Mouse (Mus musculus) cerebellum, adult 18-20 months (tissue): Measurements from ENCODE around the gene Ankrd34a.

Experiments
- DNase-seq, 2 experiments: peaks; one replicate each; pipeline ENCODE4 v3.0.0; 2021

The Ankrd34a gene

DNA sequence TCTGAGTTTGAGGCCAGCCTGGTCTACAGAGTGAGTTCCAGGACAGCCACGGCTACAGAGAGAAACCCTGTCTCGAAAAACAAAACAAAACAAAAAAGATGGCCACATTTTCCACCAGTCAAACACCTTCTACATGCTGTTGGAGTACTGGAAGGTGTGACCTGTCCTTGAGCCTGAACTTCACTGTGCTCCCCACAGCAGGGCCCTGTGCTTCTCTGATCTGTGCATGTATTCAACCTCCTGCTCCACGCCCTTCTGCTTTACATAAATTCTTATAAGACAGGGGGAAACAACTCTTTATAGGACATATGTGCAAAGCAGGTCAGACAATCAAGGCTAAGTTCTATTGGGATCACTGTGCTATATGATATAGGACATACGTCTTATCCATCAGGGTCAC, 26.8 kb downstream of the Ankrd34a start:
- no peak for DNase-seq

- peak; percentile 96 to 97 for DNase-seq
Measured at GRCm38 (mm10) chr3:96629729-96630600, 33.5 kb downstream of the Ankrd34a start, which contains the start of gene Rbm8a. TSS of gene Rbm8a (plus strand) at chr3:96629933.

GRCm38 (mm10) chr3:96632058-96632457, 35.6 kb downstream of the Ankrd34a start:
- DNase-seq = no peak

DNA sequence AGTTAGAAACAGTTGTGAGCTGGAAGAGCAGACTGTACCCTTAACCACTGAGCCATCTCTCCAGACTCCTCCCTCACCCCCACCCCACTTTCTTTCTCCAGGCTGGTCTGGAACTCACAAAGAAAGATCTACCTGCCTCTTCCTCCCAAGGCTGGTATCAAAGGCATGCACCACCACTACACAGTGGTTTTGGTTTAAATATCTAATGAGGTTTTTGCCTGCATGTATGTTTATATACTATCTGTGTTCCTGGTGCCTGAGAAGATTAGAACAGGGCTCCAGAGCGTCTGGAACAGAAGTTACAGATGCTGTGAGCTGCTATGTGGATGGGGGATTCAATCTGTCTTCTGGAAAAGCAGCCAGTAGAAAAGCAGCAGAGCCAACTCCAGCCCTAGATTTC, 37.6 kb downstream of the Ankrd34a start:
- DNase-seq = no peak

DNA sequence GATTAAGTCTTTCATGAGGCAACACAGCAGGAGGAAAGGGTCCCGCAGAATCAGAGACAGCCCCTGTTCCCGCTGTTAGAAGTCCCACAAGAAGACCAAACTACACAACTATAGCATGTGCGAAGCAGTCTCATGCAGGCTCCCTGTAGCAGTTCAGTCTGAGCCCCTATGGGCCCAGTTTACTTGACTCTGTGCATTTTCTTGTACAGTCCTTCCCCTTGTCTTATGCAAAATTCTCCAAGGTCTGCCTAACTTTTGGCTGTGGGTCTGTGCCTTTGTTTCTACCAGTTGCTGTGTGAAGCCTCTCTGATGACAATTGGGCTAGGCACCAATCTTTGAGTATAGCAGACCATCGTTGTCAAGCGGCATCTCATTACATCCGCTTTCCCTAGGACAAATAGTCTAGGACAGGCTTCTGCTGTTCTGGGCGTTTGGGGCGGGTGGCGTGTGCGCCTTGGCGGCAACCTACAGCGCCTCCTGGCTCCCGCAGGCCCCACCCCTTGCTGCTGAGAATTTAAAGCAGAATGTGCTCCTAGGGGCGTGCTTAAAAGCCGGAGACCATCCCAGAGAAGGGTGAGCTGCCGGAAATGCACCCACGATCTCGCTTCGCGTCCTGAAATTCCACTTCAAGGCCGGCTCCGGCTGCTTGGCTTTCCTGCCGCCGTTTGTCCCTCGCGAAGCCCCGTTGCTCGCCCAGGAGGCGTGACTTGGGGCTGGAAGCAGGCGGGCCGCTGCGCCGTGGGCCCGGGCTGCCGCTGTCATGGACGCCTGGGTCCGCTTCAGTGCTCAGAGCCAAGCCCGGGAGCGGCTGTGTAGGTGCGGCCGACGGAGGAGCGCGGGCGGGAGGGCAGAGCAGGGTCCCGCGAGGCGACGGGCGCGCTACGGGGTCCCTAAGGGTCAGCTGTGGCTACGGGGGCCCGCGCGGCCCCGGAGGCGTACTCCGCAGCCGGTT, 38.8 kb downstream of the Ankrd34a start, which contains the start of the genes Pex11b and Gm42957:
TSS of gene Pex11b (plus strand) at position 449 of the 952 bp plus-strand sequence.
TSS of gene Gm42957 (plus strand) at position 547 of the 952 bp plus-strand sequence.
- peak; percentile 89 to 90 for DNase-seq

GRCm38 (mm10) chr3:96635906-96636305, 39.5 kb downstream of the Ankrd34a start:
- DNase-seq = no peak

GRCm38 (mm10) chr3:96636448-96636847, 40.0 kb downstream of the Ankrd34a start:
- peak in 1 of 2 experiments; percentile 10 for DNase-seq

DNA sequence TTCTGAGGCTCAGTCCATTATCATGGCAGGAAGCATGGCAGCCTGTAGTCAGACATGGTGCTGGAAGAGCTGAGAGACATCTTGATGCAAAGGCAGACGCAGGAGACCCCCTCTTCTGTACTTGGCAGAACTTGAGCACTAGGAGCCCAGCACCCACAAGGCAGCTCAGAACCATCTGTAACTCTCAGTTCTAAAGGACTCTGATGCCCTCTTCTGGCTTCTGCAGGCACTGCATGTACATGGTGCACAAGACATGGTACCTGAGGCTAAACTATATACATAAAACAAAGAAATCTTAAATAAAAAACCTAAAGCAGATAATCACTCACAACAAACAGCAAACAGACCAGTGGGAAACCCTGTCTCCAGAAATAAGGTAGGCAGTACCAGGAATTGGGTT, 42.8 kb downstream of the Ankrd34a start:
- DNase-seq = peak; percentile 66 to 72

DNA sequence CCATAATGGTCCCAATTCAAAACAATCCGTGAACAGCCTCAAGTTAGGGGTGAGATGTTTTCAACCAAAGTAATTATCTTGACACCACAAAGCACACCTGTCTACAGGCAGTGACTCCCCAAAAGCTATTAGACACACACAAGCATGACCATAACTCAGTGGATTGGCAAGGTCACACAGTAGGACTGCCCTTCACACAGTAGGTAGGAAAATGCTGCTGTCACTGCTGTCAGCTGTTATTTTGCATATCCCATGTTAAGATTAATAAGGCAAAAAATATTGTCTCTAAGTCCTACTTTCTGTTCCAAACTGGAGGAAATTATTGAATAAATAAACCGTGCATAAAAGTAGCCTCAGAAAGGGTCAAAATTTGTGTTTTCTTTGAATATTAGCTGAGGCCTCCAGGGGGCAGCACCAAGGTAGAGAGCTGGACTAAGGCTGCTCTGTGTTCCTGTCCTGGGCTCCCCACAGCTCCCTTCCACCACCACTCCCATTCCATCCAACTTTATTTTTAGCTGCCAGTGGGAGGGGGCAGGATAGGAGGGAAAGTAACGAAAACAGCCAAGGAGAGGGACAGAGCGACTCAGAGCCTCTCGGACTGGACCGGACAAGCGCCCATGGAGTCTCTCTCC, 48.7 kb downstream of the Ankrd34a start, which contains the start of gene Itga10:
TSS of gene Itga10 (plus strand) at position 567 of the 632 bp plus-strand sequence.
- DNase-seq = peak; percentile 39 to 47

DNA sequence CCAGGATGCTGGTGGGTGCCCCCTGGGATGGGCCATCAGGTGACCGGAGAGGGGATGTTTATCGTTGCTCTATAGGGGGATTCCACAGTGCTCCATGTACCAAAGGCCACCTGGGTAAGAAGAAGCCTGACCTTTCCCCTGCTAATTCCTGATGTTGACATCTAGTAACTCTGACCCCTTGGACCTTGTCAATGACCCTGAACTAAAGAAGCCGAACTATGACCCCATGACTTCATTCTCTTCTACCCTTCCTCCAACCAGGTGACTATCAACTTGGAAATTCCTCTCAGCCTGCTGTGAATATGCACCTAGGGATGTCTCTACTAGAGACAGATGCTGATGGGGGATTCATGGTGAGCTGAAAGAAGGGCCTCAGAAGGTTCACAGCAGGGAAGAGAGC, 50.9 kb downstream of the Ankrd34a start:
- DNase-seq = no peak
